Mouse (Mus musculus): Measurements from ENCODE around the gene Xpot. TPM values are rescaled to one million over a fixed set of nuclear protein-coding genes. Genes with fewer than 3 reads are reported as not detected.

Xpot gene
- polyA plus RNA-seq (2014; fragmentation: Nextera tagmentation; extraction: Ambion mirVana) = 31.7 and 41.0 TPM in 2 replicates

- Histone ChIP-seq H3K9me3 (ENCODE audit: control insufficient read depth, low read length) (no peaks in the 10 kb centered on the region), H3K4me1 (replicated peaks; ENCODE audit: control insufficient read depth, insufficient read depth, low read length) (peaks cover 9% of the 10 kb centered on the region), H3K4me2 (replicated peaks) (peak within 1 kb of the TSS; percentile 71), H3K9ac (peak within 1 kb of the TSS; percentile 80), H3K27me3 (ENCODE audit: control insufficient read depth, insufficient read depth, low read length) (no peaks in the 10 kb centered on the region), H3K36me3 (replicated peaks; ENCODE audit: control insufficient read depth, insufficient read depth) (peaks cover 16% of the 10 kb centered on the region), H3K27ac (peak within 1 kb of the TSS; percentile 91), H3K4me3 (replicated peaks; ENCODE audit: low read length) (peak within 1 kb of the TSS; percentile 90)
- ATAC-seq (ENCODE audit: low FRiP score) (peak; percentile 99), DNase-seq (ENCODE audit: low spot score) (peak; percentile 97)
- WGBS = under 1% methylated on average over 70 of the region's 70 CpGs
Measured at GRCm38 (mm10) chr10:121626186-121626882, at the start of gene Xpot. Gene Xpot (minus strand): TSS chr10:121626332.

- H3K36me3 ChIP-seq (replicated peaks; ENCODE audit: control insufficient read depth, insufficient read depth) = no peaks in the 10 kb centered on the region
- DNase-seq (ENCODE audit: low spot score) (no peak), ATAC-seq (ENCODE audit: low FRiP score) (no peak)
- H3K9ac ChIP-seq = no peak overlapping the region
- H3K27ac ChIP-seq = no peak overlapping the region
- no peaks in the 10 kb centered on the region for H3K27me3 ChIP-seq (ENCODE audit: control insufficient read depth, insufficient read depth, low read length)
- no peak overlapping the region for H3K4me2 ChIP-seq (replicated peaks)
- 0 out of 2 replicates have a peak, but pooled peaks cover 4% of the 10 kb centered on the region for H3K9me3 ChIP-seq (ENCODE audit: control insufficient read depth, low read length)
- no peak overlapping the region for H3K4me3 ChIP-seq (replicated peaks; ENCODE audit: low read length)
- no peaks in the 10 kb centered on the region for H3K4me1 ChIP-seq (replicated peaks; ENCODE audit: control insufficient read depth, insufficient read depth, low read length)
- WGBS = 93% methylated on average over 10 of the region's 10 CpGs
Measured at GRCm38 (mm10) chr10:121669103-121669502, 43.0 kb upstream of the Xpot start.

DNA sequence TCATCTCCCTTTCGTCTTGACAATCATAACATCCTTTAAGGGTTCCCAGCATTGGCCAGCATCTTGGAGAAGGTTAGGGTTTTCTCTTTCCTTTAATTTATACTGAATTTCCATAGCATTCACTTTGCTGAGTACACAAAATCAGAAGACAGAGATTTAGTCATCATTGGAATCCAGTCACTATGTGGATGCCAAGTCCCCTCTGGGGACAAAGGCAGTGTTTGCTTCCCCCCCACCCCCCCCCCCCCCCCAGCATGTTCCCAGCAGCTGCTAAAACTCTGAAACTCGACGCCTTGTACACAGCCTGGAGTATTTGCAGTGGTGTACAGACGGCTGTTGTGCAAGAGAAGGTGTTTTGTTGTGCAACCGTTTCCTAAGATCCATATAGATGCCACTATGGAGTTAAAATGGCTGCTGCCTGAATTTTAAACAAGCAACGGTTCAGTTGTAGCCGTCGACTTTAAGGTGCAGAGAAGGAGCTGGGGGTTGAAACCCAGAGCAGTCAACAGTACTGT lies 39.6 kb upstream of the Xpot start:
- H3K4me1 ChIP-seq (replicated peaks; ENCODE audit: control insufficient read depth, insufficient read depth, low read length) = no peaks in the 10 kb centered on the region
- no peak overlapping the region for H3K27ac ChIP-seq
- no peak for DNase-seq (ENCODE audit: low spot score)
- ATAC-seq (ENCODE audit: low FRiP score) = no peak
- H3K27me3 ChIP-seq (ENCODE audit: control insufficient read depth, insufficient read depth, low read length) = no peaks in the 10 kb centered on the region
- H3K36me3 ChIP-seq (replicated peaks; ENCODE audit: control insufficient read depth, insufficient read depth) = no peaks in the 10 kb centered on the region
- no peak overlapping the region for H3K9ac ChIP-seq
- H3K4me3 ChIP-seq (replicated peaks; ENCODE audit: low read length) = no peak overlapping the region
- no peak overlapping the region for H3K4me2 ChIP-seq (replicated peaks)
- H3K9me3 ChIP-seq (ENCODE audit: control insufficient read depth, low read length) = no peaks in the 10 kb centered on the region
- WGBS = 78% methylated on average over 8 of the region's 8 CpGs

DNA sequence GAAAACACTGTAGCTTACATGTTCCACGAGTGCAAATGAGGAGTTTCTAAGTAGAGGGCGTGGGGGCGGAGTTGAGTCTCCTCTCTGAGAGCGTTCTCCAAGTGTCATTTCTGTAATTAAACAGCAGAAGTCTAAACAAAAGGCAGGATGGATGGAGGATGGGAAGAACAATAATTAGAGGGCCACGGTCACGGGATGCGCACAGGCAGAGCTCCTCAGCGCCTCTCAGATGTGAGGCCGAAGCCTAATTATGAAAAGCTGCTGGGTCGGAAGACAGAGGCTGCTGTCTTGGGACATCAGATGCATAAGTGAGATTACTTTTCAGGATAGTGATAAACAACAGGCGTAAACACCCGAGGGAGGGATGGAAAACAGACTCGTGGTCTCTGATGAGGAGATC lies 37.5 kb upstream of the Xpot start:
- Histone ChIP-seq H3K27me3 (ENCODE audit: control insufficient read depth, insufficient read depth, low read length) (no peaks in the 10 kb centered on the region), H3K9me3 (ENCODE audit: control insufficient read depth, low read length) (no peaks in the 10 kb centered on the region), H3K9ac (no peak overlapping the region), H3K4me3 (replicated peaks; ENCODE audit: low read length) (no peak overlapping the region), H3K4me1 (replicated peaks; ENCODE audit: control insufficient read depth, insufficient read depth, low read length) (no peaks in the 10 kb centered on the region), H3K36me3 (replicated peaks; ENCODE audit: control insufficient read depth, insufficient read depth) (no peaks in the 10 kb centered on the region), H3K4me2 (replicated peaks) (0 out of 2 replicates have a peak overlapping the region, but pooled peaks have one; percentile 7), H3K27ac (0 out of 2 replicates have a peak overlapping the region, but pooled peaks have one; percentile 29)
- no peak for DNase-seq (ENCODE audit: low spot score)
- WGBS = 42% methylated on average over 13 of the region's 13 CpGs
- no peak for ATAC-seq (ENCODE audit: low FRiP score)

DNA sequence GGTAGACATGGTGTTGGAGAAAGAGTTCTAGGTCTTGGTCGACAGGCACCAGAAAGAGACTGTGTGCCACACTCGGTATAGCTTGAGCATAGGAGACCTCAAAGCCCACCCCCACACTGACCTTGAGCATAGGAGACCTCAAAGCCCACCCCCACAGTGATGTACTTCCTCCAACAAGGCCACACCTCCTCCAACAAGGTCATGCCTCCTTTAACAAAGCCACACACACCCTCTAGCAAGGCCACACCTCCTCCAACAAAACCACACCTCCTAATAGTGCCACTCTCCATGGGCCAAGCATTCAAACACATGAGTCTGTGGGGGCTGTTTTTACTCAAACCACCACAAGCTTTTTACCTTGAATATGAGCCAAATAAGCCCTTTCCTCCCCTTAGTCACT lies 36.6 kb upstream of the Xpot start:
- H3K4me1 ChIP-seq (replicated peaks; ENCODE audit: control insufficient read depth, insufficient read depth, low read length) = no peaks in the 10 kb centered on the region
- no peak overlapping the region for H3K9ac ChIP-seq
- H3K27ac ChIP-seq = no peak overlapping the region
- H3K36me3 ChIP-seq (replicated peaks; ENCODE audit: control insufficient read depth, insufficient read depth) = no peaks in the 10 kb centered on the region
- DNase-seq (ENCODE audit: low spot score) = no peak
- WGBS = 98% methylated on average over 2 of the region's 2 CpGs
- no peak for ATAC-seq (ENCODE audit: low FRiP score)
- H3K4me2 ChIP-seq (replicated peaks) = no peak overlapping the region
- H3K4me3 ChIP-seq (replicated peaks; ENCODE audit: low read length) = no peak overlapping the region
- no peaks in the 10 kb centered on the region for H3K27me3 ChIP-seq (ENCODE audit: control insufficient read depth, insufficient read depth, low read length)
- H3K9me3 ChIP-seq (ENCODE audit: control insufficient read depth, low read length) = no peaks in the 10 kb centered on the region

- DNase-seq (ENCODE audit: low spot score) (no peak), ATAC-seq (ENCODE audit: low FRiP score) (no peak)
- no peak overlapping the region for H3K27ac ChIP-seq
- no peaks in the 10 kb centered on the region for H3K36me3 ChIP-seq (replicated peaks; ENCODE audit: control insufficient read depth, insufficient read depth)
- H3K9me3 ChIP-seq (ENCODE audit: control insufficient read depth, low read length) = no peaks in the 10 kb centered on the region
- H3K4me3 ChIP-seq (replicated peaks; ENCODE audit: low read length) = no peak overlapping the region
- 81% methylated on average over 4 of the region's 4 CpGs for WGBS
- H3K27me3 ChIP-seq (ENCODE audit: control insufficient read depth, insufficient read depth, low read length) = no peaks in the 10 kb centered on the region
- no peak overlapping the region for H3K9ac ChIP-seq
- H3K4me2 ChIP-seq (replicated peaks) = no peak overlapping the region
- H3K4me1 ChIP-seq (replicated peaks; ENCODE audit: control insufficient read depth, insufficient read depth, low read length) = no peaks in the 10 kb centered on the region
Measured at GRCm38 (mm10) chr10:121655907-121656306, 29.8 kb upstream of the Xpot start.

DNA sequence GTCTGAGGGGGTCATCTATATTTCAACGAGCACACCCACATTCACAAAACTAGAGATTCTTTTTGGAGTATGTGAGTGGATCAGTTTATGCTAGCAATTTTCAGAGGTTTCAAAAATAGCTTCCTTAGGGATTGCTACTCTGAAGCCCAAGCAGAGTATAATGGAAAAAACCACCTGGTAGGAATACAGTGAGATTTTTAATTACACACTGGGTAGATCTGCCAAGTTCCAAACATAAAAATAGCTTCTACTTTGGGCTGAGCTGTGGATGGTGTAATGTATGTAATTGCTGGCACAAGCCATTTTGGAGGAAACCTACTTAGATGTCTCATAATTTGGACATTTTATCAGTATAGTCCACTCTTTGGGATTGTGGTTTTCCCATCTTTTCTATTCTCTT lies 26.9 kb upstream of the Xpot start:
- H3K27ac ChIP-seq = no peak overlapping the region
- no peaks in the 10 kb centered on the region for H3K36me3 ChIP-seq (replicated peaks; ENCODE audit: control insufficient read depth, insufficient read depth)
- H3K9me3 ChIP-seq (ENCODE audit: control insufficient read depth, low read length) = no peaks in the 10 kb centered on the region
- no peak overlapping the region for H3K9ac ChIP-seq
- 90% methylated on average over 1 of the region's 1 CpGs for WGBS
- H3K4me3 ChIP-seq (replicated peaks; ENCODE audit: low read length) = no peak overlapping the region
- H3K4me2 ChIP-seq (replicated peaks) = no peak overlapping the region
- no peaks in the 10 kb centered on the region for H3K4me1 ChIP-seq (replicated peaks; ENCODE audit: control insufficient read depth, insufficient read depth, low read length)
- DNase-seq (ENCODE audit: low spot score) = no peak
- ATAC-seq (ENCODE audit: low FRiP score) = no peak
- H3K27me3 ChIP-seq (ENCODE audit: control insufficient read depth, insufficient read depth, low read length) = no peaks in the 10 kb centered on the region

- no peak for ATAC-seq (ENCODE audit: low FRiP score)
- Histone ChIP-seq H3K4me2 (replicated peaks) (no peak overlapping the region), H3K9ac (no peak overlapping the region), H3K27ac (no peak overlapping the region), H3K36me3 (replicated peaks; ENCODE audit: control insufficient read depth, insufficient read depth) (no peaks in the 10 kb centered on the region), H3K4me3 (replicated peaks; ENCODE audit: low read length) (no peak overlapping the region), H3K27me3 (ENCODE audit: control insufficient read depth, insufficient read depth, low read length) (peaks cover 29% of the 10 kb centered on the region), H3K4me1 (replicated peaks; ENCODE audit: control insufficient read depth, insufficient read depth, low read length) (peaks cover 13% of the 10 kb centered on the region), H3K9me3 (ENCODE audit: control insufficient read depth, low read length) (no peaks in the 10 kb centered on the region)
- DNase-seq (ENCODE audit: low spot score) = no peak
- WGBS = 80% methylated on average over 6 of the region's 6 CpGs
Measured at GRCm38 (mm10) chr10:121646294-121646693, 20.2 kb upstream of the Xpot start.

GRCm38 (mm10) chr10:121642054-121642947 lies 16.2 kb upstream of the Xpot start:
- H3K27me3 ChIP-seq (ENCODE audit: control insufficient read depth, insufficient read depth, low read length) = peaks cover 36% of the 10 kb centered on the region
- H3K4me2 ChIP-seq (replicated peaks) = peak overlapping the region; percentile 83
- H3K9me3 ChIP-seq (ENCODE audit: control insufficient read depth, low read length) = no peaks in the 10 kb centered on the region
- no peaks in the 10 kb centered on the region for H3K36me3 ChIP-seq (replicated peaks; ENCODE audit: control insufficient read depth, insufficient read depth)
- ATAC-seq (ENCODE audit: low FRiP score) (no peak), DNase-seq (ENCODE audit: low spot score) (no peak)
- H3K27ac ChIP-seq = no peak overlapping the region
- peaks cover 20% of the 10 kb centered on the region for H3K4me1 ChIP-seq (replicated peaks; ENCODE audit: control insufficient read depth, insufficient read depth, low read length)
- H3K4me3 ChIP-seq (replicated peaks; ENCODE audit: low read length) = peak overlapping the region; percentile 43
- WGBS = 6% methylated on average over 28 of the region's 28 CpGs
- peak overlapping the region; percentile 52 for H3K9ac ChIP-seq

Data from hindbrain, embryonic 14.5 days (tissue).